Mouse (Mus musculus): ENCODE measurements around the gene Col4a1. TPM values are rescaled to one million over a fixed set of nuclear protein-coding genes. Genes with fewer than 3 reads are reported as not detected.

The Col4a1 gene
- polyA plus RNA-seq, 1 experiment from 2014 or later: 154 TPM

DNA sequence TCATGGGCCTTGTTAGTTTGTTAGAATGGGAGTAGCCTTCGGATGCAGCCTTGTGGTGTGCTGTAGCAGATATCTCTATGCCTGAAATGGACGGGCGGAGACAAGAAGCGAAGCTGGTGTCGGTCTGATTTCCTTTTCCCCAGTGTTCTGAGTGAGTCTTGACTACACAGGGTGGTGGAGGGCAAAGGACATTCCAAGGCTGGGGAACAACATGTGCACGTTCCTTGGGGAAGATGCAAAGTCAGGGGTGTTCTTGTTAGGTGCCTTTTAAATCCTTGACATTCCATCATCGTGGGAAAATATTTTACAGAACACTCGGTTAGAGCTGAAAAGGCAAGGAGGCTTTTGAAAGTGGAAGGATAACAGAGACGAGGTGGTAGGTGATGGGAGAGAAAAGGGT lies 31.8 kb upstream of the Col4a1 start:
- H3K9me3 ChIP-seq: no peaks in the 10 kb centered on the region
- H3K27me3 ChIP-seq (replicated peaks): no peaks in the 10 kb centered on the region
- no peak overlapping the region for H3K4me2 ChIP-seq (replicated peaks)
- H3K36me3 ChIP-seq: no peaks in the 10 kb centered on the region
- peaks cover 11% of the 10 kb centered on the region for H3K4me1 ChIP-seq
- no peak for ATAC-seq (ENCODE audit: low FRiP score, low read depth)
- no peak overlapping the region for H3K4me3 ChIP-seq
- H3K9ac ChIP-seq: no peak overlapping the region
- WGBS: 90% methylated on average over 9 of the region's 9 CpGs
- no peak overlapping the region for H3K27ac ChIP-seq

- Histone ChIP-seq H3K4me1 (peaks cover 11% of the 10 kb centered on the region), H3K4me3 (no peak overlapping the region), H3K9ac (no peak overlapping the region), H3K36me3 (no peaks in the 10 kb centered on the region), H3K4me2 (replicated peaks) (no peak overlapping the region), H3K27me3 (replicated peaks) (no peaks in the 10 kb centered on the region), H3K9me3 (no peaks in the 10 kb centered on the region), H3K27ac (no peak overlapping the region)
- ATAC-seq (ENCODE audit: low FRiP score, low read depth): no peak
- WGBS: 83% methylated on average over 3 of the region's 3 CpGs
Measured at GRCm38 (mm10) chr8:11341111-11341566, 28.5 kb upstream of the Col4a1 start.

DNA sequence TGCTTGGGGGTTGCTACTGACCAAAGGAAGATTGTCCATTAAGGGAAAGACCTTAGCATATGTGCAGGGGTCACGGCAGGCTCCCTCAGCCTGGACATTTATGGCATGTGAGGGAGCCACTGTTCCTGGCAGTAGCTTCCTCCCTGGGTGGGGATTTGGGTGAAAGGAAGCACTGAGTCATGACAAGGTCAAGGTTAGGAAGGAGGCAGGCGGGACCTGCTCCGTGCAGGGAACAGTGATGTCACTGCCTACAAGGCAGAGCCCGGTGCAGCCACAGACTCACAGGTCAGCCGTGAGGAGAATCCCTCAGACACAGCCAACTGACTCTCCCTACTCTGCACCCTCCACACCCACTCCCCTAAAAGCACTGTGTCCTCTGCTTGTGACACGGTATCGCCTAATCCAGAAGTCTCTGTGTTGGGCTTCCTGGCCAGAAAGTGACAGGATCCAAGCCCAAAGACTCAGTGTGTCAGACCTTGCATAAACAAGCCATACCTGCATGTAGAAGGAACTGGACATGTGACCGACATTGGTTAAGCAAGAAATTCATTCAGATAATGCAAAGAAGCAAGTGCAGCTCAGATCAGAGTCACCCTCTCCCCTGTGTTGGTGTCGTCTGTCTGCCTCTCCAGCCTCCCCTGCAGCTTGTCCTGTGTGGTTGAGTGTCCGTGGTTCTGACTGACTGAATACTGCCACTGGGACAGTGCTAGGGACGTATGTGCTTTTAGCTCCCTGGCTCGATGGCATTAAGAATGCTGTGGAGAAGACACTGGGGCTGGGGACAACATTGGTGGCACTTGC lies 27.9 kb upstream of the Col4a1 start:
- Histone ChIP-seq H3K9me3 (no peaks in the 10 kb centered on the region), H3K9ac (no peak overlapping the region), H3K4me2 (replicated peaks) (no peak overlapping the region), H3K4me1 (peaks cover 11% of the 10 kb centered on the region), H3K4me3 (no peak overlapping the region), H3K36me3 (no peaks in the 10 kb centered on the region), H3K27me3 (replicated peaks) (no peaks in the 10 kb centered on the region), H3K27ac (no peak overlapping the region)
- ATAC-seq (ENCODE audit: low FRiP score, low read depth): no peak
- WGBS: 69% methylated on average over 12 of the region's 12 CpGs

GRCm38 (mm10) chr8:11338507-11338906 lies 25.9 kb upstream of the Col4a1 start:
- Histone ChIP-seq H3K9me3 (no peaks in the 10 kb centered on the region), H3K27ac (no peak overlapping the region), H3K4me2 (replicated peaks) (no peak overlapping the region), H3K4me3 (no peak overlapping the region), H3K36me3 (no peaks in the 10 kb centered on the region), H3K27me3 (replicated peaks) (no peaks in the 10 kb centered on the region), H3K4me1 (peaks cover 8% of the 10 kb centered on the region), H3K9ac (no peak overlapping the region)
- ATAC-seq (ENCODE audit: low FRiP score, low read depth): no peak
- WGBS: 89% methylated on average over 9 of the region's 9 CpGs

DNA sequence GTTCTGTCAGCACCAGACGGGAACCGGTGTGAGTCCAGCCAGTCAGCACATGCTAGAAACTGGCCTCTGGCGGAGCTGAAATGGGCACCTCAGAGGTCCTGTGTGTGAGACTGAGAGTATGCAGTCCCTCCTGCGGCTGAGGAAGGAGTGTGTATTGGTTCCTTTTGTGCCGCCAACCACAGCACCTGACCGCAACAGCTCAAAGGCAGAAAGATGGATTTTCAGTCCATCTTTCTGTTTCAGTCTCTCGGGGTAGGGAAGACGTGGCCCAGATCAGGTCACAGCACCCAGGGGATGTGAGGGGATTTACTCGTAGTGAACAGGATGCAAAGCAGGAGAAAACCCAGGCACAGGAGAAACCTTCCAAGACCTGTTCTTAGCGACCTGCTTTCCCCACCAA lies 25.0 kb upstream of the Col4a1 start:
- ATAC-seq (ENCODE audit: low FRiP score, low read depth): no peak
- no peak overlapping the region for H3K4me3 ChIP-seq
- no peak overlapping the region for H3K27ac ChIP-seq
- no peak overlapping the region for H3K9ac ChIP-seq
- H3K4me1 ChIP-seq: peaks cover 5% of the 10 kb centered on the region
- 86% methylated on average over 10 of the region's 10 CpGs for WGBS
- H3K4me2 ChIP-seq (replicated peaks): no peak overlapping the region
- no peaks in the 10 kb centered on the region for H3K36me3 ChIP-seq
- no peaks in the 10 kb centered on the region for H3K27me3 ChIP-seq (replicated peaks)
- no peaks in the 10 kb centered on the region for H3K9me3 ChIP-seq

- no peak for ATAC-seq (ENCODE audit: low FRiP score, low read depth)
- H3K27ac ChIP-seq: no peak overlapping the region
- no peak overlapping the region for H3K9ac ChIP-seq
- no peak overlapping the region for H3K4me3 ChIP-seq
- no peaks in the 10 kb centered on the region for H3K27me3 ChIP-seq (replicated peaks)
- WGBS: 92% methylated on average over 5 of the region's 5 CpGs
- no peak overlapping the region for H3K4me2 ChIP-seq (replicated peaks)
- H3K4me1 ChIP-seq: peaks cover 5% of the 10 kb centered on the region
- no peaks in the 10 kb centered on the region for H3K9me3 ChIP-seq
- H3K36me3 ChIP-seq: no peaks in the 10 kb centered on the region
Measured at GRCm38 (mm10) chr8:11336346-11336745, 23.7 kb upstream of the Col4a1 start.

DNA sequence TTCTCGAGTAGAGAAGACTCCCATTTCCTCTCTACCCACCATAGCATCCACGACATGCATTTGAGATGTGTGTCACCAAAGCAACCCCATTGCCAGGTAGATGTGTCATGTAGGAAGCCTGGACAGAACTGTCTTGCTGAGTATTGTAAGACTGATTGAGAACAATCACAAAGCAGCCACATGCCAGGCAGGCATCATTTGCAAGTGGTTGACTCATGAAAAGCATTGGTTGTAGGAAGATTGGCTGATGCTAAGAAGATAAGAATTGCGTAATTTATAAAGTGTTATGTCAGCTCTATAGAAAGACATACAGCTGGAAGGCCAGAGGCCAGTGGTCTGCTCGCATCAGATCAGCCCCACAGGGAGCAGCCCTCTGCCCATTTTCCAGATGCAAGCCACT lies 22.6 kb upstream of the Col4a1 start:
- ATAC-seq (ENCODE audit: low FRiP score, low read depth): no peak
- H3K9me3 ChIP-seq: no peaks in the 10 kb centered on the region
- H3K27me3 ChIP-seq (replicated peaks): no peaks in the 10 kb centered on the region
- H3K36me3 ChIP-seq: no peaks in the 10 kb centered on the region
- H3K4me1 ChIP-seq: peaks cover 4% of the 10 kb centered on the region
- H3K9ac ChIP-seq: no peak overlapping the region
- H3K4me3 ChIP-seq: no peak overlapping the region
- no peak overlapping the region for H3K4me2 ChIP-seq (replicated peaks)
- H3K27ac ChIP-seq: no peak overlapping the region
- WGBS: 85% methylated on average over 4 of the region's 4 CpGs

DNA sequence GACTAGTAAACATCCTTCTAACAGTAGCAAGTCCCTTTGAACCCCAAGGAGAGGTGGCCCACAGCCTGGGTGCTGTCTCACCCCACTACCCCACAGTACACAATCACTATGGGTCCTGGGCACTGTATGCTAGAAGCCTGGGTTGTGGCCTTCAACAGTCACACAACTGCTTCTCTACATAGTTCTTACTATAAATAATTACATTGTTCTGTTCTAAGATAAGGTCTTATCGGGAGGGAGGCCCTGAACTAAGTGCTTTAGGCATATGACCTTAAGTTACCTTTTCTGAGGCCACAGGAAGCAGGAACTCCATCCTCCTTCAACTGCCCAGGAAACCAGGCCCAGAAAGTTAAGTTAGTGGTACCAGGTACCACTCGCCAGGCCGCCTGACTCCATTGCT lies 21.9 kb upstream of the Col4a1 start:
- 90% methylated on average over 3 of the region's 3 CpGs for WGBS
- Histone ChIP-seq H3K27me3 (replicated peaks) (no peaks in the 10 kb centered on the region), H3K27ac (no peak overlapping the region), H3K4me3 (no peak overlapping the region), H3K36me3 (no peaks in the 10 kb centered on the region), H3K9ac (no peak overlapping the region), H3K9me3 (no peaks in the 10 kb centered on the region), H3K4me1 (no peaks in the 10 kb centered on the region), H3K4me2 (replicated peaks) (no peak overlapping the region)
- ATAC-seq (ENCODE audit: low FRiP score, low read depth): no peak

DNA sequence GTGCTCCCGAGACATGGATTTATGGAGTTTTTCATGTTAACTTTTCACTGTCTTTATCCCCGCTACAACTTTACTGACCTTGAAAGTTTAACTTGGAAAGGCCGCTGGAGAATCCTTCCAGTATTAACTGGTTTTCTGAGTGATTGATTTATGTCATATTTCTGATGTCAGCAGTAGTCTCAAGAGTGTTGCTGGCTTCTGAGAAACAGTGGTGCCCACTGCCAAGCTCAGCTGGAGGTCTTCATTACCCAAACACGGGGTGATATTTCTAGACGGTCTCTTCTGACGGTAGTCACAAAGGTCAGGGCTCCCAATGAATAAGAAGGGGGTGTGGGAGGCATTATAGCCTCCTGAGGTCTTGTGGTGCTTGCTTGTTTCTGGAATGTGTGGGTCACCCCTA lies 21.1 kb upstream of the Col4a1 start:
- no peak for ATAC-seq (ENCODE audit: low FRiP score, low read depth)
- WGBS: 74% methylated on average over 6 of the region's 6 CpGs
- H3K36me3 ChIP-seq: no peaks in the 10 kb centered on the region
- H3K27me3 ChIP-seq (replicated peaks): no peaks in the 10 kb centered on the region
- no peaks in the 10 kb centered on the region for H3K4me1 ChIP-seq
- no peak overlapping the region for H3K9ac ChIP-seq
- H3K4me2 ChIP-seq (replicated peaks): no peak overlapping the region
- H3K9me3 ChIP-seq: no peaks in the 10 kb centered on the region
- H3K27ac ChIP-seq: no peak overlapping the region
- H3K4me3 ChIP-seq: no peak overlapping the region

DNA sequence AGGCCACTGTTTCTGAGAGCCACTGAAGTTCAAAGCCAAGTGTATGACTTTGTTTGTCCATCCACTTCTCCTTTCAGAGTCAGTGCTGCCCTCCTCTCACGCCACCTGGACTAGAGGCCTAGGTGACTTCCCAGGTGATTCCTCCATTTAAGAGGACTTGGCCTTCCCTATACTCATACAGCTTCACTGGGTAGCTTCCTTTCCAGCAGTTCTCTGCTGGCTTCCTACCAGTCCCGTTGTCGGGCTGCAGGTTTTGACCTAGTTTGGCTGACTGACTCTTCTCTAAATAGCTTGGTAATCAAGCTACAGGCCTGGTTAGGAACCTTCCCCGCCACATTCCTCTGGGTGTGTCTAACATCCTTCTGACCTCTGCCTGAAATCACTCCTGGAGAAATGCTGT lies 18.9 kb upstream of the Col4a1 start:
- WGBS: 84% methylated on average over 4 of the region's 4 CpGs
- no peak for ATAC-seq (ENCODE audit: low FRiP score, low read depth)
- Histone ChIP-seq H3K27ac (no peak overlapping the region), H3K36me3 (no peaks in the 10 kb centered on the region), H3K4me1 (no peaks in the 10 kb centered on the region; the same call in 1 of the 2 replicates), H3K9ac (no peak overlapping the region), H3K4me3 (no peak overlapping the region), H3K9me3 (no peaks in the 10 kb centered on the region), H3K27me3 (replicated peaks) (no peaks in the 10 kb centered on the region), H3K4me2 (replicated peaks) (no peak overlapping the region)

- WGBS: 63% methylated on average over 5 of the region's 5 CpGs
- no peaks in the 10 kb centered on the region for H3K27me3 ChIP-seq (replicated peaks)
- no peaks in the 10 kb centered on the region for H3K9me3 ChIP-seq
- no peak overlapping the region for H3K4me2 ChIP-seq (replicated peaks)
- no peak overlapping the region for H3K27ac ChIP-seq
- ATAC-seq (ENCODE audit: low FRiP score, low read depth): no peak
- no peak overlapping the region for H3K9ac ChIP-seq
- no peaks in the 10 kb centered on the region for H3K36me3 ChIP-seq
- peaks cover 3% of the 10 kb centered on the region; the same call in 1 of the 2 replicates for H3K4me1 ChIP-seq
- H3K4me3 ChIP-seq: no peak overlapping the region
Measured at GRCm38 (mm10) chr8:11327722-11328417, 15.2 kb upstream of the Col4a1 start.

- Histone ChIP-seq H3K4me2 (replicated peaks) (no peak overlapping the region), H3K9me3 (no peaks in the 10 kb centered on the region), H3K4me1 (peaks cover 3% of the 10 kb centered on the region; the same call in 1 of the 2 replicates), H3K27me3 (replicated peaks) (no peaks in the 10 kb centered on the region), H3K36me3 (no peaks in the 10 kb centered on the region), H3K4me3 (no peak overlapping the region), H3K9ac (no peak overlapping the region), H3K27ac (no peak overlapping the region)
- WGBS: 55% methylated on average over 4 of the region's 4 CpGs
- ATAC-seq (ENCODE audit: low FRiP score, low read depth): no peak
Measured at GRCm38 (mm10) chr8:11327298-11327697, 14.7 kb upstream of the Col4a1 start.

Data from neural tube, embryonic 12.5 days (tissue).